Mouse (Mus musculus) urinary bladder, postnatal 25 days (tissue): ENCODE results near the gene Clcn7.
"Not testable (repeated sequence)": the region's sequence is repeated elsewhere in the genome, so short reads cannot be mapped to it uniquely, and the experiment has no call there.

ENCODE experiments used
- DNase-seq: peaks from one replicate; pipeline ENCODE4 v3.0.0; 2022; ENCODE audit warnings: low spot score

Gene Clcn7

DNA sequence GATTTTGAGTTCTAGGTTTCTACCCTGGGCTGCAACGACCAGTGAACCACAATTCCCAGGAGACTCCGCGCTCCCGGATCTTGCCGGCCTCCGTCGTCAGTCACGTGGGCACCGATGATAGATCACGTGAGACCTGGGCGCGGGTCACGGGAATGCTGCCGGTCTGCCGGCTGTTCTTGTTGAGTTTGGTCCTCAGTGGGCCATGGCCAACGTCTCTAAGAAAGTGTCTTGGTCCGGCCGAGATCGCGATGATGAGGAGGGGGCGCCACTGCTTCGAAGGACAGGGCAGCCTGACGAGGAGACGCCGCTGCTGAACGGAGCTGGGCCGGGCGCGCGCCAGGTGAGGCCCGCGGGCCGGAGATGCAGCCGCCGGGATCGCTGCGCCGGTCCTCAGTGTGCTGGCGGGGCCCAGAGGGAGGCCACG, at the start of gene Clcn7:
TSS of gene Clcn7 (plus strand) at position 117 of the 424 bp plus-strand sequence.
- peak; percentile 88 for DNase-seq

DNA sequence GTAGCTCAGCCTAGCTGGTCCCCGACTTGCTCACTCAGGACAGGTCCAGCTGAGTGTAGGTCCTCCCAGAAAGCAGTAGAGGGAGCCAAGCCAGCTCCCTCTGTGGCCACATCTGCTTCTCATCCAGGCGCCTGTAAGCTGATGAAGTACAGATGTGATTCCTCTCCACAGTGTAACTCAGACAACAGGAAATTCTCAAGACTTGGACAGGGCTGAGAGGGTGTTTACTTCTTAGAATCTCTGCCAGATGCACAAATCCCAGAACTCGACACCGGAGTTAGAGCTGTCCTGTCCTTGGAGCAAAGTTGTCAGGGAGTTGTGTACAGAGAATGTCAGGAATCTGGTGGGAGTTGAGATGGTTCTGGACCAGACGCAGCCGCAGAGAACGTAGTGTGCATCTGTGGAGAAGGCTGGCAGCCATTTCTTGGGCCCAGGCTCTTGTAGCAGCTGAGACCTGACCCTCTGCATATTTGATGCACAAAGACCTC, 49.7 kb upstream of the Clcn7 start, which contains the start of gene Tmem204:
TSS of gene Tmem204 (minus strand) at position 148 of the 488 bp plus-strand sequence.
- peak; percentile 35 for DNase-seq

DNA sequence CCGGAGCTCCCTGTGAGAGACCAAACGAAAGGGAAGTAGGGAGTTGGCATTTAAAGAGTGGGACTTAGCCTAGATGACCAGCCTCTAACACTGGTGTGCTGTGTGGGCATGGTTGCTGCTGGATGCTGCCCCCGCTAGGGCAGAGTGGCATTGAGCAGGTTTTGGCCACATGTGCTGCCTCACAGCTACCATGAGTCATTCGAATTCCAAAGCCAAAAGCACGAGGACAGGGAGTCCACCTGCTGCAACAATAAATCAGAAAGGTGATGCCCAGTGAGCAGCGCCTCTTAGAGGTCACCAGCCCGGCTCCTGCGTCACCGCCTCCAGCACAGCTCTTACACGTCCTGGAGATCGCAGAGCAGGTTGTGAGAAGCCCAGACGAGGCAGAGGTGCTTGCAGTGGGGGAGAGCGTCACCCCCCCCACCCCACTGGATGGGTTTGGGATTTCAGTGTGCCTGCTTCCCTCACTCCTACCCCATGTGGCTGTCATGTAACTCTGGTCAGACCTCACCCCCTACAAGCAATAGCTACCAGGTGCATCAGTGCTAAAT, 48.3 kb upstream of the Clcn7 start:
- DNase-seq = no peak

DNA sequence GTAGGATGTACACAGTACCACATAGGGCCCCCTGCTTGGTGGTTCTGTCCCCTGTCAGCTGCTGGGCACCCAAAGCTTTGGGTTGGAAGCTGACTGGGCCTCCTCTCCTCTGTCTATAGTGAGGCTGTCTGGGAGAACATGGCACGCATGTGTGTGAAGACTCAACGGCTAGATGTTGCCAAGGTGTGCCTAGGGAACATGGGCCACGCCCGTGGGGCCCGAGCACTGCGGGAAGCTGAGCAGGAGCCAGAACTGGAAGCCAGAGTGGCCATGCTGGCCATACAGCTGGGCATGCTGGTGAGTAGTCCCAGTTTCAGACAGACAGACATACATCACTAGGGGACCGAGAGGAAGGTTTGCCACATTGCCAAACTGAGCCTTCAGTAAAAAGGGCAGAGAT, 46.5 kb upstream of the Clcn7 start:
- no peak for DNase-seq

GRCm38 (mm10) chr17:25089158-25089557, 44.0 kb upstream of the Clcn7 start:
- DNase-seq = no peak

DNA sequence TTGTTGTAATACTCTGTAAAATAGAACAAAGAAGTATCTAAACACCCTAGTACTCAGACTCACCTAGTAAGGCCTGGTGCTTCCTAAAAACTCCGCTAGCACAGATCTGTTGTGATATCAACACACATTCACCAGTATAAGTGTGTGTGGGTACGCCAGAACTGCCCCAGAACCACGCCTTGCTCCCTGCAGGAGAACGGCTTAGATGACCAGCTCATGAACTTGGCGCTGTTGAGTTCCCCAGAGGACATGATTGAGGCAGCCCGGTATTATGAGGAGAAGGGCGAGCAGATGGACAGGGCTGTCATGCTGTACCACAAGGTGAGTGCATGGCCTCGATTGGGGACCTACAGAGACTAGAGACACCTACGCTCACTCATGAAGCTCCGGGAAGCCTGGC, 42.7 kb upstream of the Clcn7 start:
- DNase-seq = no peak

- no peak for DNase-seq
Observed at GRCm38 (mm10) chr17:25096221-25096620, 37.0 kb upstream of the Clcn7 start.

DNA sequence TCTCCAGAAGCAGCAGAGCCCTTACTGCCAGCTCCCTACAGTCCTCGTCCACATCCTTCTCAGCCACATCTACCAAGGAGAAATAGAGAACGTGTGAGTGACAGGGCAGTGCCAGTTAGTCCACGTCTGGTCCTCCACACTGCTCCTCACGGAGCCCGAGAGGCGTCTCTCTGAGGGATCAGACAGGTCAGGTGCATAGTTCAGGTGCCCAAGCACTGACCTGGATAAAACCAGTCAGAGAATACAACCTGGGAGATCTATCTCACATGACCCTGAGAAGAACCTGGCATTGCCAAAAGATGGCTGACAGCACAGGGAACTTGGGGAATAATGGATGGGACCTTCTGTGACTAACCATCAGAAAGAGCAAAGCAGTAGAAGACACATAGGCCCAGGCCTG, 33.1 kb upstream of the Clcn7 start:
- no peak for DNase-seq

DNA sequence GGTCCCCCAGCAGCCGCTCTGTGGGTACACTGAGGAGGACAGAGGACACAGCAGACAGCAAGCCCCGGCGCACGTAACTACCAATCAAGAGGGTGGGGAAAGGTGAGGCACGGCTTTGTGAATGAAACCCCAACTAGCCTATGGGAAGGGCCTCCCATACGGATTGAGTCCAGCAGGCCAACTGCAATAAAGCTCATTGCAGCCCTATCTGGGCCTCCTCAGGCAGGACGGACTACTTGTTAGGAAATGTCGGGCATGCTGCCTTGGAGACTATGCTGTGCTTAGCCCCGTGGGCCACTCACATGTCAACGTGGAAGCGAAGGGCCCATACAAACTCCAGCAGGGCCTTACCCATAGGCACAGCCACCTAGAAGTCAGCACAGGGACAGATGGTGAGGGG, 31.9 kb upstream of the Clcn7 start:
- DNase-seq = no peak

DNA sequence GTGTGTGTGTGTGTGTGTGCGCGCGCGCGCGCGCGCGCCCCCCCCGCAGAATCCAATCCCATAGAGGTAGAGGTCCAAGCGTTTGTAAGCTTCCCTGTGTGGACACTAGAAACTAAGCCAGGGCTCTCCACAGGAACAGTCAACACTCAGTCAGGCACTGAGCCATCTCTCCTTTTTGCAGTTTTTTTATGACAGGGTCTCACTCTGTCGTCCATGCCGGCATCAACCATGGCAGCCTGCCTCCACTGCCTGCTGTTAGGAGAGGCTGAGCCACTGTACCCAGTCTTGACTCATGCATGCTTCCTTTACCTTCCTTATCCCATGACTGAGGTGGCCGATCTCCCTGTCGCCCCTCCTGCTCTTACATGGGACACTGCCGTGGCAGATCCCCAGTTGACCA, 25.4 kb upstream of the Clcn7 start:
- no peak for DNase-seq

DNA sequence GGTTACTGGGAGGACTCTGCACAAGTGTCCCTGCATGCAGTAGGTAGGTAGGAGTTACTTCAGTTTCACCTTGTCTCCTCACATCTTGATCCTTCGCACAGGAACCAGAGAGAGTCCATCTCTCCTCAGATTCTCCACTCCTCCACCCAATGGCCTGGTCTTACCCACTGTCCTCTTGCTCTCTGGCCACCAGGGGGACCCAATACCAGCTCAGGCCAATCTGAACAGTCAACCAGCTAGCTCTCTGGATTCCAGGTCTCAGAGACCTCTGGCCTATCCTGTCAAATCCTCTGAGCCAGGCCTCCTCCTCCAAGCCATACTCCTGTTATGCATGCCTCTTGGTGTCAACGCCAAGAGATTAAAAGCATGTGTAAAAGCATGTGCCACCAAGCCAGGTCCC, 23.6 kb upstream of the Clcn7 start:
- DNase-seq = peak; percentile 40

DNA sequence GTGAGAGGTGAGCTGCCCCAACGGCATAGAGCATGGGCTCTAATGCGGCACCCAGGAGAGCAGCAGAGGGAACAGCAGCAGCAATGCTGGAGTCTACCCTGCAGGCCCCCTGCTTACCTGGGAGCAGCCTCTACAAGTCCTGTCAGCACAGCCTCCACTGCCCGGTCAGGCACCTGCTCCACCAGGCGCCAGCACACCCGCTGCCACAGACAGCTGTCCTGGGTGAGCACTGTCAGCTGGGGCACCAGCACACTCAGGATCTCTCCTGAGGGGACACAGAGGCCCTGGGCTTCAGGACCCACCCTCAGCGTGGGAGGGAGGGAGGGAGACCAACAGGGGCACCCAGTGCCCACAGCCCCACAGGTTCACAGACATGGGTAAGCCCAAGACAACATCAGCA, 22.6 kb upstream of the Clcn7 start:
- DNase-seq = no peak

DNA sequence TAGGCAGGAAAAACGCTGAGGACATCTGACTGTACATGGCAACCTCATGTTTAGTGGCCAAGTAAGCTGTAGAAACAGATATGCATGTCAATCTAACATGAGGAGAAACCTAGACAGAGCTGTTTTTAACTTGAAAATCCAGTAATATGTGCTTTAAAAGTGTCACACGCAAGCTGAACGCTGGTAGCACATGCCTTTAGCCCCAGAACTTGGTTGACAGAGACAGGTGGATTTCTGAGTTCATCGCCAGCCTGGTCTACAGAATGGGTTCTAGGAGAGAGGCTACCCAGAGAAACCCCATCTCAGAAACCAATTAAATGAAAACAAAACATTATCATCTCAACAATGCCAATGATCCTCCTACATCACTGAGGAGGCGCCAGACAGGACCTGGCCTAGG, 22.0 kb upstream of the Clcn7 start:
- no peak for DNase-seq

DNA sequence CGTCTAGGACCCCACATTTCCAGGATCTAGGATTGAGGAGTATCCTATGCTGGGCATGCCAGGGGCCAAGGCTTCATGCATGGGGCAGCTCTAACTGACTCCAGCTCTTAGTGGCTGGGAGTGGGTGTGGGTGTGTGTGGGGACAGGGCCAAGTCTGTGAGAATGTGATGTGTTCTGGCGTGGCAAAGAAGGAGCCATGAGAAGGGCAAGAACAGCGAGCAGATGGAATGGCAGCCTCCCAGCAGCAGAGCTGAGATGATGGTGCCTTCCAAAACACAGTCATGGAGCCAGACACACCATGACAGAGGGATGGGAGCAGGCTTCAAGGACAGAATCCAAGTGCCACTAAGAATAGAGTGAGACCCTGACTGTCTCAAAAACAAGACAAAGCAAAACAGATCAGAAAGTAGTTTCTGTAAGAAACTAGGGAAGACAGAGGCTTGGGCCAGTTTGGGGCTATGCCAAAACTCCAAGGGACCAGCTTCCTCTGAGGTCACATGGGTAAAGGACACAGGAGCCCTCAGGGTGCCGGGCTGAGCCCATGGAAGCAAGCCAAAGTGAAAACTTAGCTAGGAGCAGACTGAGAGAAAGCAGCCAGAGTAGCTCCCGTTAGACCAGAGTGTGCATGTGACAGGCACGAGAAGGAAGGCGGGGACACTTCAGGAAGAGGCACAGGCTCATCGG, 21.3 kb upstream of the Clcn7 start:
- DNase-seq = no peak

- no peak for DNase-seq
Observed at GRCm38 (mm10) chr17:25112423-25112810, 20.8 kb upstream of the Clcn7 start.

DNA sequence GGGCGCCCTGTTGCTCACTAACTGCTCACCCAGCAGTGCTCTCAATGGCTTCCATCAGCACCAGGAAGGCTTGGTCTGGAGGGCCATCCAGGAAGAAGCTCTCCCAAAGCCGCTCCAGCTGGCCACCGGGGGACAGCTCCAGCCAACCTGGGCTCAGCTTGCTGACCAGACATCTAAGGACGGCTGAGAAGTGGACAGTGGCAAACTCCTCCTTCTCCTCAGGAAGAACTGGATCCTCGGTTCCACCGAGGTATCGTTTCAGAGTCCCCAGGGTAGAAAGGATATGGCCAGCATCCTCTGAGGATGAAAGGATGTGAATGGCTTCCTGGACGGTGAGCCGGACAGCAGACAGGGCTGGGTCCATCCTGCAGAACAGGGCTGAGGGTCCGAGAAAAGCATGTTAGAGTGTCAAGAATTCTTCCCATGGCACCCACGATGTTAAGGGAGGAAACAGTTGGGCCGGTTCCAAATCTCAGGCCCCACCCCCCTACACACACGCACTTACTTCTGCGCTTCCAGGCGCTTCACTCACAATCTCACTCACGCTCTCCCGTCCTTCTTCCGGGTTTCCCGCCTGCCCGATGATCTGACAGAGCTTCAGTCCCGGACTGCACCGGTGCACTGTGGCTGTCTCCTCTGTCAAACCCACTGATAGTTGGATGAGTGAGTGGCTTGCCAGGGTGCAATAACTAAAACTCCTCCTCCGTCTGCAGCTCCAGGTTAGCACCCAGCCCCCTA, 18.1 kb upstream of the Clcn7 start:
- no peak for DNase-seq

GRCm38 (mm10) chr17:25115664-25116432, 17.3 kb upstream of the Clcn7 start, which contains the start of gene Telo2:
Gene Telo2, minus strand, starts transcription at chr17:25115967.
- peak; percentile 93 for DNase-seq

DNA sequence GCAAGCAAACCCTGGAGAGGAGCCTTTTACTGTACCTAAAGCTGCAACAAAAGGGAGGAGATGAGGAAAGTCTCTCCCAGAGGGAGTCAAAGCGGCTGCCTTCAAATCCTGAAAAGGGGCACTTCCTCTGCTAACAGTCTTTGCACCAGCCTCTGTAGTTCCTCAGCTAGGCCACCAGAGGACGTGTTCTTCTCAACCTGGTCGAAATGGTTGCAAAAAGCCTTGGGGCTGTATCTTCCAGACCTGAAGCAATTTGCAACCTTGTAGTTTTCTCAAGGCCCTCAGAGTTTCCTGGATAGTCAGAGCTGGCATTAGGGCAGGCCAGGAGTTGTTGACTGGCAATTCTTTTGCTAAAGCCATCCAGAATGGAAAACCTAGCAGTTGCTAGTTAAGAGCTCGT, 15.9 kb upstream of the Clcn7 start:
- DNase-seq = peak; percentile 18

- DNase-seq = no peak
Observed at GRCm38 (mm10) chr17:25120406-25120805, 12.8 kb upstream of the Clcn7 start, which contains the start of gene Ptx4. Gene Ptx4, plus strand, starts transcription at chr17:25120760.

DNA sequence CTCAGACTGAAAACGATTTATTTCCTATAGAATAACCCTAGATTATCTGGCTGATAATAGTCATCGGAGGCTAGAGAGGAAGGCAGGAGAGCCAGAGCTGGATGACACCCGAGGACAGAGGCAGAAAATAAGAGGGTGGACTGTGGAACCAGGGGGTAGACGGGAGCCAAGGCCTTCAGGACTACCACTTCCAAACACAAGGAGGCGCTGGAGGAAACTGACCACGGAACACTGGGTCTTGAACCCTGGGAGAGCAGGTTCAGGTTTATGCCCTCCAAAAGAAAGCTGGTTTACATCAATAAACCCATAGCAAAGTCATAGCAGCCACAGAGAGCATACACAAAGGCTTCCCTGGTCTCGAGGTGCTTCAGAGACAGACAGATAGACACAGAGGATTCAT, 9.2 kb upstream of the Clcn7 start:
- DNase-seq = no peak

- not testable (repeated sequence) for DNase-seq
Observed at GRCm38 (mm10) chr17:25125442-25126060, 7.6 kb upstream of the Clcn7 start.

GRCm38 (mm10) chr17:25127079-25127478, 6.1 kb upstream of the Clcn7 start:
- no peak for DNase-seq
